Mouse (Mus musculus) embryonic facial prominence, embryonic 10.5 days (tissue): ENCODE measurements at regions not wholly inside any gene's neighbourhood (a gene's known extent, or its start where the extent isn't known, plus 50 kb on each side); places are given as distances from the start of the nearest gene placed in this dataset.
A peak's percentile ranks its signal among the peaks of the same experiment; 100 is the strongest.

Experiments
- DNase-seq: peaks from one replicate; pipeline ENCODE4 v3.0.0-alpha.2; 2017; ENCODE audit warnings: low spot score
- H3K27ac ChIP-seq: fragments of 300-500 bp; sonication (generic); replicated peaks from 2 replicates; pipeline ENCODE4 v1.5.1; 2016; ENCODE audit warnings: mild to moderate bottlenecking
- H3K27me3 ChIP-seq: fragments of 300-500 bp; sonication (generic); replicated peaks from 2 replicates; pipeline ENCODE4 v1.6.1; 2016; ENCODE audit warnings: low read depth, mild to moderate bottlenecking; ENCODE audit not compliant: poor library complexity, severe bottlenecking
- H3K36me3 ChIP-seq: fragments of 300-500 bp; sonication (generic); replicated peaks from 2 replicates; pipeline ENCODE4 v1.6.1; 2016; ENCODE audit warnings: mild to moderate bottlenecking, moderate library complexity
- H3K4me1 ChIP-seq: fragments of 300-500 bp; sonication (generic); 2 replicates; pipeline ENCODE4 v1.6.1; 2016
- H3K4me3 ChIP-seq: fragments of 300-500 bp; sonication (generic); 2 replicates; pipeline ENCODE4 v1.5.1; 2016; ENCODE audit warnings: mild to moderate bottlenecking, moderate library complexity
- H3K9me3 ChIP-seq: fragments of 300-500 bp; sonication (generic); 2 replicates; pipeline ENCODE4 v1.6.1; 2016; ENCODE audit warnings: mild to moderate bottlenecking
- WGBS: fragments of 180-500 bp; shearing (Covaris S2); methylation state at CpG from one replicate; pipeline ENCODE4 v1.1.7; 2016; 5-methylcytosine and 5-hydroxymethylcytosine counted together

DNA sequence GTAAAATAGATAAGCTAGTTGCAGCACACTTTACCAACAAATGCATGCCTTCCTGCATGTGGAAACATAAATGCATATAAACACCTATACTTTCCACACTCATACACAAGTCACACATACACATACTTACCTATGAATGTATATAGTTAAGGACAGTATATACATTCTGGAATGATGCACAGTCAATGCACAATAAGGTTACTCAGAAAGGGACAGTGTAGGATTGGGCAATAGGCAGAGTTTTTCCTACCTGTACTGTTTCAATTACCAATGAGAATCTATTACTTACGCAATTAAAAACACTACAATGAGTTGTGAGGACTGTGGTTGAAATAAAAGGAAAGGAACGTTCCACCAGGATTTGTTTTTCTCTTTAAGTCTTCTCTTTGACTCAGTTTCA is 157.5 kb upstream of the Ankrd55 start:
- no peak for DNase-seq
- no peaks in the 10 kb centered on the region for H3K9me3 ChIP-seq
- H3K27me3 ChIP-seq = 0 out of 2 replicates have a peak, but pooled peaks cover 14% of the 10 kb centered on the region
- H3K4me1 ChIP-seq = peaks cover 14% of the 10 kb centered on the region
- no peaks in the 10 kb centered on the region for H3K36me3 ChIP-seq
- no peak overlapping the region for H3K4me3 ChIP-seq
- WGBS = 76% methylated on average over 2 of the region's 2 CpGs
- H3K27ac ChIP-seq = no peak overlapping the region

DNA sequence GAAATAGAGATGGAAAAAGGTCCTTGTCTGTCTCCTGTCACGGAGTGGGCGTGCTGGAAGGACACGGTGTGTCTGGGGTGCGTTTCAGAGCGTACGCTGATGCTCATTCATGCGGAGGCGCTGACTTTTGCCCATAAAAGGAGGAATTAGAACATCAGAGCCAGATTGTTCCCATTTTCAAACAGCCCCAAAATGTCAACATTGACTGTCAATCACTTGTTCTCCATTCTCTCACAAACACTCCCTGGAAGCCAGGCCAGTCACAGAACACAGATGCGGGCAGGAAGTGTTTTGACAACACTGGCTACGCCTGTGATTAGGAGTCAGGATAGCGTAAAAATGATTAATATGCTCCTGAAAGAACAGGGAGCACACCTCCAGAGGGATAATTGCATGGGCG is 157.1 kb upstream of the Ankrd55 start:
- Histone ChIP-seq H3K36me3 (no peaks in the 10 kb centered on the region), H3K4me1 (peaks cover 10% of the 10 kb centered on the region), H3K4me3 (no peak overlapping the region), H3K9me3 (no peaks in the 10 kb centered on the region), H3K27ac (no peak overlapping the region), H3K27me3 (0 out of 2 replicates have a peak, but pooled peaks cover 14% of the 10 kb centered on the region)
- WGBS = 58% methylated on average over 12 of the region's 12 CpGs
- no peak for DNase-seq

- WGBS = 88% methylated on average over 2 of the region's 2 CpGs
- H3K27me3 ChIP-seq = 0 out of 2 replicates have a peak, but pooled peaks cover 5% of the 10 kb centered on the region
- H3K4me1 ChIP-seq = peaks cover 8% of the 10 kb centered on the region
- no peaks in the 10 kb centered on the region for H3K36me3 ChIP-seq
- no peak overlapping the region for H3K4me3 ChIP-seq
- no peaks in the 10 kb centered on the region for H3K9me3 ChIP-seq
- no peak overlapping the region for H3K27ac ChIP-seq
- DNase-seq = no peak
Measured at GRCm38 (mm10) chr13:112133736-112134135, 154.5 kb upstream of the Ankrd55 start.

GRCm38 (mm10) chr13:112134701-112135100 is 153.6 kb upstream of the Ankrd55 start:
- no peaks in the 10 kb centered on the region for H3K9me3 ChIP-seq
- H3K36me3 ChIP-seq = no peaks in the 10 kb centered on the region
- no peaks in the 10 kb centered on the region for H3K27me3 ChIP-seq
- DNase-seq = no peak
- H3K4me1 ChIP-seq = peaks cover 8% of the 10 kb centered on the region
- H3K4me3 ChIP-seq = no peak overlapping the region
- 93% methylated on average over 4 of the region's 4 CpGs for WGBS
- no peak overlapping the region for H3K27ac ChIP-seq

GRCm38 (mm10) chr13:112135777-112136176 is 152.5 kb upstream of the Ankrd55 start:
- no peaks in the 10 kb centered on the region for H3K9me3 ChIP-seq
- no peaks in the 10 kb centered on the region for H3K36me3 ChIP-seq
- 82% methylated on average over 5 of the region's 5 CpGs for WGBS
- no peak overlapping the region for H3K27ac ChIP-seq
- H3K4me1 ChIP-seq = peaks cover 8% of the 10 kb centered on the region
- no peak overlapping the region for H3K4me3 ChIP-seq
- no peak for DNase-seq
- no peaks in the 10 kb centered on the region for H3K27me3 ChIP-seq

- no peak overlapping the region for H3K27ac ChIP-seq
- no peak overlapping the region for H3K4me3 ChIP-seq
- no peaks in the 10 kb centered on the region for H3K27me3 ChIP-seq
- no peak for DNase-seq
- peaks cover 10% of the 10 kb centered on the region for H3K4me1 ChIP-seq
- H3K9me3 ChIP-seq = no peaks in the 10 kb centered on the region
- H3K36me3 ChIP-seq = no peaks in the 10 kb centered on the region
- 70% methylated on average over 1 of the region's 1 CpGs for WGBS
Measured at GRCm38 (mm10) chr13:112136850-112137249, 151.4 kb upstream of the Ankrd55 start.

DNA sequence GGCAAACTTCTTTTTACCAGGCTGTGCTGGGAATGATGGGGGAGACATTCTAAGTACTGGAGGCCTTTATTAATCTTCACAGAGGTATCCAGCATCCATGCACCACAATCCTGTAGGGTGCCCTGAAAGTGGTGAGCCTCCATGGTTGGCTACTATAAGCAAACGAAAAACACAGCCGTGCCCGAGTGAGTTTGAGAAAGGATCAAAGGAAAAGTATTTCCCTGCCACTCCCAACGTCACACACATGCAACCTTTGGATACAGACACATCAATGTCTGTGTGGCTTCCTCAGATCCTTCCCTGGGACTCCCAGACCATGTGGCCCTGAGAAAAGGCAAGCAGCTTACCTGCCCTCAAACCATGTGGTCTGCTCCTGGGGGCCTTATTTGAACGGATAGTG is 147.4 kb upstream of the Ankrd55 start:
- DNase-seq = no peak
- Histone ChIP-seq H3K4me1 (peaks cover 24% of the 10 kb centered on the region), H3K27ac (no peak overlapping the region), H3K27me3 (no peaks in the 10 kb centered on the region; the same call in 1 of the 2 replicates), H3K4me3 (no peak overlapping the region), H3K9me3 (no peaks in the 10 kb centered on the region), H3K36me3 (no peaks in the 10 kb centered on the region)
- WGBS = 71% methylated on average over 5 of the region's 5 CpGs

DNA sequence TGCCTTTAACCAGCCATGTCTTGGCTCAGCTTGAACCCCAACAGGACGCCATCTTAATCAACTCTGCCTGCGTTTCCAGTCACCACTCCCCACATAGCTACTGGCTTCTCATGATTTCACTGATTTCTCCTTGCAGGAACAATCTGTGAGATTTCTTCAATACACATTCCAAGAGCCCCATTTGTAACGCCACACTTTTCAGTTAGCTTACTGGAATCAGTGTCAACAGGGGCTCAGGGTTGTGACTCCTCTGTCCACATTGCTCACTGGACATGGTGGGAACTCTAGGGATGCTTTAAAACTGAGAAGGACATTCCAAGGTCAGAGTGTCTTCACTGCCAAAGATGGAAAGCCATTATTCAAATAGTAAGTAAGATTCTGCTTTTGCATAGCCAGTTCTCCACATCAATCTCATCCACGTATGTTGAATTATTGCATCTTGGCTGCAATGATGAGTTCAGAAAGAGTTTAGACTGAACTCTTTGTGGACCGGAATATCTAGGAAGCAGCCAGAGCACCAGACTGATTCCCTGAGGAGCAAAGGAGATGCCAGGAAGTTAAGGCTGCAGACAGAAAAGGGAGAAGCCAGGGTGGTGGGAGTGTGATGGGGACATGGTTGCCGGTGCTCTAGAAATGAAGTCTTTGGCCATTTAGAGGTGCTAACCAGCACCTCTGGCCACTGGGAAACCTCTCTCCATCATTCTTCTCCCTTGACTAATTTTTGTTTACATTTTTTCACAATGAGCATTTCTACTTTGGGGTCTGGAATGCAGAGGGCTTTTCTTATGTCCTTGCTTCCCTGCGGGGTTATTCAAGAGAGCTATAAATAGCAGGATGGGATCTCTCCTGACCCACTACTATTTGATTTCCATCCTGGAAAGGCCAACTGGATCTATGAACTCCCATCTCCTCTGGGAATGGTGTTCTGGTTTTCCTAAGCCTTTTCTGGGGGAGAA is 143.6 kb upstream of the Ankrd55 start:
- Histone ChIP-seq H3K9me3 (no peaks in the 10 kb centered on the region), H3K27ac (no peak overlapping the region), H3K36me3 (no peaks in the 10 kb centered on the region), H3K4me1 (peaks cover 28% of the 10 kb centered on the region), H3K4me3 (no peak overlapping the region), H3K27me3 (no peaks in the 10 kb centered on the region; the same call in 1 of the 2 replicates)
- WGBS = 83% methylated on average over 7 of the region's 7 CpGs
- no peak for DNase-seq

- H3K9me3 ChIP-seq = no peaks in the 10 kb centered on the region
- 15% methylated on average over 27 of the region's 27 CpGs for WGBS
- H3K27ac ChIP-seq = no peak overlapping the region; the same call in 1 of the 2 replicates
- H3K4me1 ChIP-seq = peaks cover 23% of the 10 kb centered on the region
- H3K27me3 ChIP-seq = peaks cover 10% of the 10 kb centered on the region; the same call in 1 of the 2 replicates
- peak; percentile 45 for DNase-seq
- peak overlapping the region; percentile 36 for H3K4me3 ChIP-seq
- no peaks in the 10 kb centered on the region for H3K36me3 ChIP-seq
Measured at GRCm38 (mm10) chr13:112152614-112153550, 135.4 kb upstream of the Ankrd55 start.

DNA sequence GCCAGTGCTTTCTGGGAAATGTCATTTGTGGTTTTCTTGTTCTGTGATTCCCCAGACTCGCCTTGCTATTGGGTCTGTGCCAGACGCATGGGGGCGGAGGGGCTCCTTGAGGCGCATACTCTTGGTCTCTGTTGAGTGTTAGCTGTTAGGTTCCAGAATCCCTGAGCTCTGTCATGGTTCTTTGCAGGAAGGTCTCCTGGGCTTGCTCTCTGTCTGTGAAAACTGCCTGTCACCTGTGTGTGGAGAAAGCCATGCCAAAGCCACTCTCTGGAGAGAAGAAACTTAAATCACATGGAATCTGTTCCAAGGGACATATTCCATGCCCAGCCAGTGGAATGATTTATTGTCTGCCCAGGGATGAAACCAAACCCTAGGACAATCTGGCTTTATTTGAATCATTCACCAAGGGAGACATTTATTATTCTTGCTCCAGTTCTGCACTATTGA is 134.5 kb upstream of the Ankrd55 start:
- no peaks in the 10 kb centered on the region for H3K36me3 ChIP-seq
- 60% methylated on average over 4 of the region's 4 CpGs for WGBS
- peaks cover 23% of the 10 kb centered on the region for H3K4me1 ChIP-seq
- no peak for DNase-seq
- no peak overlapping the region for H3K4me3 ChIP-seq
- H3K27me3 ChIP-seq = peaks cover 10% of the 10 kb centered on the region; the same call in 1 of the 2 replicates
- H3K27ac ChIP-seq = no peak overlapping the region
- H3K9me3 ChIP-seq = no peaks in the 10 kb centered on the region

DNA sequence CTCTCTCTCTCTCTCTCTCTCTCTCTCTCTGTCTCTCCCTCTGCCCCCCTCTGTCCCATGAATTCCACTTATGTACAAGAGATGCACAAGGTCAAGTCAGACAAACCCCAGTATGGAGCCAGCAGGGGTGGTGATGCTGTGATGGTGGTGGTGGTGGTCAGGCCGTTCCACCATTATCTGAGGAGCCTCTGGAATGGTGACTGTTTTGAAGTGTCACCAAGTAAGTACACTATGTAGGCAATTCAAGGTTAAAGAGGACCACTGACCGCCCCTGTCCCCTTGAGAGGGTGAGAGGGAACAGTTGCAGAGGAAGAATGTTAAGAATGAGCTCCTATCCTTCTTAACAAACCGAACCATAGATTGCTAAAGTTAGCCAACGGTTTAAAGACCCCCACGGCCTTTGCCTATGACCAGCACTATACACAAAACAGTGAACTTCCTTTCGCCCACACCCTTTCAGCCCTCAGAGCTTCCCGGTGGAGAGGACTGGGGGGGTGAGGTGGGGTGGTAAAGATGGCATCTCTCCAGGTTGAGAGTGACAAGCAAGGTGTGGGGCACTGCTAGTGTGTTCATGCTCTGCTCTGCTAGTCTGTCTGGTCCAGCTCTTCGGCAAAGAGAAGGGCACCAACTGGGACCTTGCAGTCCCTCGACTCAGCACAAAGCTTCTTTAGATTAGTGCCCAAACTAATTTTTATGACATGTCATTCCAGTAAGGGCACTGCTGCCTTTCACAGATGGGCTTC is 128.7 kb upstream of the Ankrd55 start:
- DNase-seq = no peak
- peaks cover 16% of the 10 kb centered on the region for H3K4me1 ChIP-seq
- H3K27me3 ChIP-seq = no peaks in the 10 kb centered on the region; the same call in 1 of the 2 replicates
- H3K4me3 ChIP-seq = no peak overlapping the region
- no peaks in the 10 kb centered on the region for H3K36me3 ChIP-seq
- no peaks in the 10 kb centered on the region for H3K9me3 ChIP-seq
- 77% methylated on average over 9 of the region's 9 CpGs for WGBS
- H3K27ac ChIP-seq = peak overlapping the region; percentile 12; the same call in 1 of the 2 replicates
